Mouse (Mus musculus): ENCODE results near the gene Tspan3. TPM values are rescaled to one million over a fixed set of nuclear protein-coding genes. Genes with fewer than 3 reads are reported as not detected.
A peak's percentile ranks its signal among the peaks of the same experiment; 100 is the strongest.

Tspan3 gene
- polyA plus RNA-seq, 1 experiment = 461 TPM

- Histone ChIP-seq H3K4me1 (ENCODE audit: control insufficient read depth, insufficient read depth, low read length) (no peaks in the 10 kb centered on the region; the same call in 1 of the 2 replicates), H3K4me3 (ENCODE audit: insufficient read depth, low read length) (no peak overlapping the region), H3K27ac (ENCODE audit: insufficient read depth, low read length) (no peak overlapping the region)
- TF ChIP-seq POLR2A (IDR thresholded peaks at IDR 0.05; ENCODE audit: extremely low read depth, insufficient read depth, low read length) = no peak
- TF ChIP-seq CTCF (IDR thresholded peaks at IDR 0.05; ENCODE audit: extremely low read depth, insufficient read depth, low read length) = no peak
Observed at GRCm38 (mm10) chr9:56135590-56136197, 29.6 kb downstream of the Tspan3 start.

- Histone ChIP-seq H3K4me3 (ENCODE audit: insufficient read depth, low read length) (no peak overlapping the region), H3K27ac (ENCODE audit: insufficient read depth, low read length) (no peak overlapping the region), H3K4me1 (ENCODE audit: control insufficient read depth, insufficient read depth, low read length) (no peaks in the 10 kb centered on the region; the same call in 1 of the 2 replicates)
- TF ChIP-seq CTCF (IDR thresholded peaks at IDR 0.05; ENCODE audit: extremely low read depth, insufficient read depth, low read length) (no peak), POLR2A (IDR thresholded peaks at IDR 0.05; ENCODE audit: extremely low read depth, insufficient read depth, low read length) (no peak)
Observed at GRCm38 (mm10) chr9:56134614-56135013, 30.7 kb downstream of the Tspan3 start.

GRCm38 (mm10) chr9:56133970-56134369 lies 31.3 kb downstream of the Tspan3 start:
- Histone ChIP-seq H3K27ac (ENCODE audit: insufficient read depth, low read length) (no peak overlapping the region), H3K4me1 (ENCODE audit: control insufficient read depth, insufficient read depth, low read length) (peaks cover 2% of the 10 kb centered on the region; the same call in 1 of the 2 replicates), H3K4me3 (ENCODE audit: insufficient read depth, low read length) (no peak overlapping the region)
- no peak for TF ChIP-seq POLR2A (IDR thresholded peaks at IDR 0.05; ENCODE audit: extremely low read depth, insufficient read depth, low read length)
- no peak for TF ChIP-seq CTCF (IDR thresholded peaks at IDR 0.05; ENCODE audit: extremely low read depth, insufficient read depth, low read length)

GRCm38 (mm10) chr9:56131813-56132525 lies 33.3 kb downstream of the Tspan3 start:
- Histone ChIP-seq H3K27ac (ENCODE audit: insufficient read depth, low read length) (no peak overlapping the region), H3K4me3 (ENCODE audit: insufficient read depth, low read length) (no peak overlapping the region), H3K4me1 (ENCODE audit: control insufficient read depth, insufficient read depth, low read length) (peaks cover 6% of the 10 kb centered on the region)
- TF ChIP-seq POLR2A (IDR thresholded peaks at IDR 0.05; ENCODE audit: extremely low read depth, insufficient read depth, low read length) = no peak
- no peak for TF ChIP-seq CTCF (IDR thresholded peaks at IDR 0.05; ENCODE audit: extremely low read depth, insufficient read depth, low read length)

- no peak overlapping the region for H3K4me3 ChIP-seq (ENCODE audit: insufficient read depth, low read length)
- no peak overlapping the region for H3K27ac ChIP-seq (ENCODE audit: insufficient read depth, low read length)
Observed at GRCm38 (mm10) chr9:56130536-56130935, 34.7 kb downstream of the Tspan3 start.

GRCm38 (mm10) chr9:56129951-56130350 lies 35.3 kb downstream of the Tspan3 start:
- Histone ChIP-seq H3K4me3 (ENCODE audit: insufficient read depth, low read length) (no peak overlapping the region), H3K27ac (ENCODE audit: insufficient read depth, low read length) (no peak overlapping the region), H3K4me1 (ENCODE audit: control insufficient read depth, insufficient read depth, low read length) (peaks cover 6% of the 10 kb centered on the region)
- TF ChIP-seq POLR2A (IDR thresholded peaks at IDR 0.05; ENCODE audit: extremely low read depth, insufficient read depth, low read length) = no peak
- TF ChIP-seq CTCF (IDR thresholded peaks at IDR 0.05; ENCODE audit: extremely low read depth, insufficient read depth, low read length) = no peak

More at GRCm38 (mm10) chr9:56130536-56130935, 34.7 kb downstream of the Tspan3 start:
- TF ChIP-seq CTCF (IDR thresholded peaks at IDR 0.05; ENCODE audit: extremely low read depth, insufficient read depth, low read length) (no peak), POLR2A (IDR thresholded peaks at IDR 0.05; ENCODE audit: extremely low read depth, insufficient read depth, low read length) (no peak)
- peaks cover 6% of the 10 kb centered on the region for H3K4me1 ChIP-seq (ENCODE audit: control insufficient read depth, insufficient read depth, low read length)

- Histone ChIP-seq H3K4me3 (ENCODE audit: insufficient read depth, low read length) (no peak overlapping the region), H3K27ac (ENCODE audit: insufficient read depth, low read length) (peak overlapping the region; percentile 38; the same call in 1 of the 2 replicates), H3K4me1 (ENCODE audit: control insufficient read depth, insufficient read depth, low read length) (peaks cover 7% of the 10 kb centered on the region)
- TF ChIP-seq CTCF (IDR thresholded peaks at IDR 0.05; ENCODE audit: extremely low read depth, insufficient read depth, low read length) (no peak), POLR2A (IDR thresholded peaks at IDR 0.05; ENCODE audit: extremely low read depth, insufficient read depth, low read length) (no peak)
Observed at GRCm38 (mm10) chr9:56128331-56128730, 36.9 kb downstream of the Tspan3 start.

GRCm38 (mm10) chr9:56126453-56127173 lies 38.7 kb downstream of the Tspan3 start:
- no peak overlapping the region for H3K4me3 ChIP-seq (ENCODE audit: insufficient read depth, low read length)
- peaks cover 7% of the 10 kb centered on the region for H3K4me1 ChIP-seq (ENCODE audit: control insufficient read depth, insufficient read depth, low read length)
- TF ChIP-seq CTCF (IDR thresholded peaks at IDR 0.05; ENCODE audit: extremely low read depth, insufficient read depth, low read length) = no peak
- TF ChIP-seq POLR2A (IDR thresholded peaks at IDR 0.05; ENCODE audit: extremely low read depth, insufficient read depth, low read length) = no peak
- H3K27ac ChIP-seq (ENCODE audit: insufficient read depth, low read length) = no peak overlapping the region

- no peak overlapping the region for H3K27ac ChIP-seq (ENCODE audit: insufficient read depth, low read length)
Observed at GRCm38 (mm10) chr9:56124561-56124960, 40.7 kb downstream of the Tspan3 start.

More at GRCm38 (mm10) chr9:56124561-56124960, 40.7 kb downstream of the Tspan3 start:
- Histone ChIP-seq H3K4me3 (ENCODE audit: insufficient read depth, low read length) (no peak overlapping the region), H3K4me1 (ENCODE audit: control insufficient read depth, insufficient read depth, low read length) (peaks cover 7% of the 10 kb centered on the region)
- no peak for TF ChIP-seq POLR2A (IDR thresholded peaks at IDR 0.05; ENCODE audit: extremely low read depth, insufficient read depth, low read length)
- no peak for TF ChIP-seq CTCF (IDR thresholded peaks at IDR 0.05; ENCODE audit: extremely low read depth, insufficient read depth, low read length)
